Mouse (Mus musculus) midbrain, embryonic 12.5 days (tissue): ENCODE results near the gene Kcnd2. TPM values are rescaled to one million over a fixed set of nuclear protein-coding genes. Genes with fewer than 3 reads are reported as not detected.

Source experiments
- ATAC-seq: fragments of 200-750 bp; cut with Nextera tagmentation; 2 replicates; pipeline ENCODE4 v1.8.0; 2017; ENCODE audit warnings: low read depth, moderate TSS enrichment, moderate library complexity; ENCODE audit not compliant: low FRiP score
- H3K27ac ChIP-seq: fragments of 300-500 bp; sonication (generic); replicated peaks from 2 replicates; pipeline ENCODE4 v1.5.1; 2016; ENCODE audit warnings: mild to moderate bottlenecking
- H3K27me3 ChIP-seq: fragments of 300-500 bp; sonication (generic); 2 replicates; pipeline ENCODE4 v1.6.1; 2016; ENCODE audit warnings: mild to moderate bottlenecking
- H3K36me3 ChIP-seq: fragments of 300-500 bp; sonication (generic); 2 replicates; pipeline ENCODE4 v1.6.1; 2016
- H3K4me1 ChIP-seq: fragments of 300-500 bp; sonication (generic); 2 replicates; pipeline ENCODE4 v1.6.1; 2016
- H3K4me2 ChIP-seq: fragments of 300-500 bp; sonication (generic); replicated peaks from 2 replicates; pipeline ENCODE4 v1.6.1; 2016; ENCODE audit warnings: mild to moderate bottlenecking, moderate library complexity
- H3K4me3 ChIP-seq: fragments of 300-500 bp; sonication (generic); 2 replicates; pipeline ENCODE4 v1.5.1; 2016; ENCODE audit warnings: mild to moderate bottlenecking
- H3K9ac ChIP-seq: fragments of 300-500 bp; sonication (generic); replicated peaks from 2 replicates; pipeline ENCODE4 v1.6.1; 2016; ENCODE audit warnings: mild to moderate bottlenecking, moderate library complexity
- H3K9me3 ChIP-seq: fragments of 300-500 bp; sonication (generic); 2 replicates; pipeline ENCODE4 v1.6.1; 2016; ENCODE audit warnings: mild to moderate bottlenecking
- WGBS: fragments of 180-500 bp; shearing (Covaris S2); methylation state at CpG from one replicate; pipeline ENCODE4 v1.1.7; 2016; 5-methylcytosine and 5-hydroxymethylcytosine counted together
- polyA plus RNA-seq: library from polyadenylated mRNA; unstranded; fragments of >200 nt; fragmentation: Nextera tagmentation; extraction: Ambion mirVana; gene quantifications from 2 replicates; pipeline ENCODE4 v1.2.1, GENCODE M21; 2016

Gene Kcnd2
- polyA plus RNA-seq, 1 experiment from 2014 or later, result 5.2 TPM

DNA sequence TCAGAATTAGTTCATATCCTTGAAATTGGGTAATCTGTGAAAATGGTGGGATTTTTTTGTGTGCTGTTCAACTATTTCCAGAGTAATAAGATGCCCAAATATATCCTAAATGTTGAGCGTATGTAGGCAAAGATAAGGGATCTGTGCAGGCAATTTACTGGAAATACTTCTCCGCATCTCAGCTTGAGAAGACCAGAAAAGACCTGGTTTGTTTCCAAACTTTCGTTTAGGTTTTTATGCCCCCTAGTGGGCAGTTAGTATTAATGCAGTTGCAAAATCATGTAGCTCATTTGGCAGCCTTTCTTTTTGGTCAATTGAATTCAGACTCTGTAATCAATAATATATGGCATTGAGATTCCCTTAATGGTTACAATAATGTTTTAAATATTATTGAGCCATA is 493.9 kb downstream of the Kcnd2 start:
- Histone ChIP-seq H3K4me2 (no peak overlapping the region), H3K9ac (no peak overlapping the region), H3K27ac (no peak overlapping the region), H3K4me1 (no peaks in the 10 kb centered on the region), H3K4me3 (no peak overlapping the region), H3K36me3 (no peaks in the 10 kb centered on the region), H3K27me3 (no peaks in the 10 kb centered on the region), H3K9me3 (no peaks in the 10 kb centered on the region)
- no peak for ATAC-seq
- WGBS, result 38% methylated on average over 3 of the region's 3 CpGs

GRCm38 (mm10) chr6:21719121-21719520 is 503.8 kb downstream of the Kcnd2 start:
- H3K27ac ChIP-seq, result no peak overlapping the region
- H3K4me1 ChIP-seq, result no peaks in the 10 kb centered on the region
- WGBS, result 74% methylated on average over 1 of the region's 1 CpGs
- H3K9me3 ChIP-seq, result no peaks in the 10 kb centered on the region
- no peak for ATAC-seq
- no peaks in the 10 kb centered on the region for H3K27me3 ChIP-seq
- no peak overlapping the region for H3K9ac ChIP-seq
- H3K4me3 ChIP-seq, result no peak overlapping the region
- no peak overlapping the region for H3K4me2 ChIP-seq
- H3K36me3 ChIP-seq, result no peaks in the 10 kb centered on the region

DNA sequence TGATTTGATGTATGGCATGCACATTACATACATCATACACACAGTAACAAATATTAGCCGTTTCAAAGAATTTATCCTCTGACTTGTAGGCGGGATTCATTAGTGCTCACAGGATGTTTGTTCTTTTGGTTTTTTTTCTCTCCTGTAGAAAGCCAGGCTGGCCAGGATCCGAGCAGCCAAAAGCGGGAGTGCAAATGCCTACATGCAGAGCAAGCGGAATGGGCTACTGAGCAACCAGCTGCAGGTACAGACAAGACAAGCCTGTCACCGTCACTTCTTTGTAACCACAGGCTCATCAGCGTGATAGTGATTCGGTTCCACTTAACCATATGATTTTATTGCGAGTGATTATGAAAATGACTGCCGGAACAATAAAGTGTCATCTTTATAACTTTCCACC is 506.9 kb downstream of the Kcnd2 start:
- H3K4me3 ChIP-seq, result no peak overlapping the region
- H3K9me3 ChIP-seq, result no peaks in the 10 kb centered on the region
- H3K27me3 ChIP-seq, result no peaks in the 10 kb centered on the region
- H3K4me2 ChIP-seq, result no peak overlapping the region
- no peaks in the 10 kb centered on the region for H3K36me3 ChIP-seq
- no peak overlapping the region for H3K9ac ChIP-seq
- H3K27ac ChIP-seq, result no peak overlapping the region
- H3K4me1 ChIP-seq, result no peaks in the 10 kb centered on the region
- ATAC-seq, result no peak
- 84% methylated on average over 10 of the region's 10 CpGs for WGBS

DNA sequence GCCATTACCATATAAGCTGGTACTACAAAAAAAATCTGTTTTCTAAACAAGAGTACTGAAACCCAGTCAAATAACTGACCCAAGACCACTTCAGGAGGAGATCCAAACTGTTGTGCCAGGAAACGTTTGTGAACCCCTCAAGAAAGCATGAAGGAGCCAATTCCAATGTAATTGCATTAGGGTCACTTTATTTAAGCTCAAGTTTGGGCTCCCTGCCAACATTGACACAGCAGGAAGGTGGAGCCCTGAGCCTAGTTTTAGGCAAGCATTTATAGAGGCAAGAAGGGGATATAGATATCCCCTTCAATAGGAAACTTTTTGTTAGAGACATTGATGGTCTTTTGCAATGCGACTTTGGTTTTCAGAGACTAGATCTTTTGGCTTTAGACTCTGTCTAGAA is 525.3 kb downstream of the Kcnd2 start:
- 65% methylated on average over 2 of the region's 2 CpGs for WGBS
- no peaks in the 10 kb centered on the region for H3K27me3 ChIP-seq

DNA sequence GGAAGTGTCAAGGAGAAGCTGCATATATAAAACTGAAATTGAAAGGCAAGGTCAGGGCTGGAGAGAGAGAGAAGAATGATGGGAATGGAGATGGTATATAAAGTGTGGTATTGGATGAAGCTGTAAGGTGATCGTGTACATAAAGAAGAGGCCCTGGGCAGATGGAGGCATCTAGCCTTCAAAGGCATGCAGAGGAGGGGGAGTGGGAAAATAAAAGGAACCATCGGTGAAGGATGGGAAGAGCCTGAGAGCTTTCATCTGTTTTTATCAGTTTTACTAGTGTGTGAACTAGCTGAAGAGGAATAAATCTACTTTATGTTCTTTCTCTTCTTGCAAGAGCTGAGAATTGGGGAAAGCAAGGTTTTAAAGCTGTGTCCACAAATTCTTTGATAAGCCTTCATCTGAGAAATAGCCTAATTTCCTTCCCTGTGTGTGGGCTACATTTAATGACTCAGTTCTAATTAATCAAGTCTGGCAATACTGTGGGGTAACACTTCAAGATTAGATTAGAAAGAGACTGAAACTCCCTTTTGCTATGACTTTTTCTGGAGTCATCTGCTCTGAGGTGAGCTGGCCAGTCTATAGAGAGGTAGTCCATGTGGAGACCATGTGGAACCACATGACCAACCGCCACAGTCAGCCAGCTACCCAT is 529.4 kb downstream of the Kcnd2 start:
- WGBS, result 74% methylated on average over 3 of the region's 3 CpGs

More for the DNA sequence above, 525.3 kb downstream of the Kcnd2 start:
- no peak overlapping the region for H3K27ac ChIP-seq
- H3K4me3 ChIP-seq, result no peak overlapping the region
- H3K9me3 ChIP-seq, result no peaks in the 10 kb centered on the region
- no peaks in the 10 kb centered on the region for H3K36me3 ChIP-seq
- no peak overlapping the region for H3K4me2 ChIP-seq
- H3K9ac ChIP-seq, result no peak overlapping the region
- no peaks in the 10 kb centered on the region for H3K4me1 ChIP-seq
- no peak for ATAC-seq

GRCm38 (mm10) chr6:21747536-21747935 is 532.2 kb downstream of the Kcnd2 start:
- Histone ChIP-seq H3K9me3 (no peaks in the 10 kb centered on the region), H3K4me3 (no peak overlapping the region), H3K4me1 (no peaks in the 10 kb centered on the region), H3K4me2 (no peak overlapping the region), H3K36me3 (no peaks in the 10 kb centered on the region), H3K9ac (no peak overlapping the region), H3K27me3 (no peaks in the 10 kb centered on the region), H3K27ac (no peak overlapping the region)
- 76% methylated on average over 1 of the region's 1 CpGs for WGBS
- ATAC-seq, result no peak

More for the DNA sequence above, 529.4 kb downstream of the Kcnd2 start:
- Histone ChIP-seq H3K4me1 (no peaks in the 10 kb centered on the region), H3K36me3 (no peaks in the 10 kb centered on the region), H3K4me3 (no peak overlapping the region), H3K9ac (no peak overlapping the region), H3K9me3 (no peaks in the 10 kb centered on the region), H3K27me3 (no peaks in the 10 kb centered on the region), H3K4me2 (no peak overlapping the region), H3K27ac (no peak overlapping the region)
- ATAC-seq, result no peak

- Histone ChIP-seq H3K27me3 (no peaks in the 10 kb centered on the region), H3K9ac (no peak overlapping the region), H3K36me3 (peaks cover 3% of the 10 kb centered on the region; the same call in 1 of the 2 replicates), H3K9me3 (no peaks in the 10 kb centered on the region), H3K4me1 (no peaks in the 10 kb centered on the region), H3K4me2 (no peak overlapping the region), H3K4me3 (no peak overlapping the region), H3K27ac (no peak overlapping the region)
- whole genome bisulfite sequencing, result 89% methylated on average over 12 of the region's 12 CpGs
- no peak for ATAC-seq
Observed at GRCm38 (mm10) chr6:21767787-21768221, 552.5 kb downstream of the Kcnd2 start.

- H3K4me3 ChIP-seq, result no peak overlapping the region
- no peaks in the 10 kb centered on the region for H3K9me3 ChIP-seq
- WGBS, result 94% methylated on average over 9 of the region's 9 CpGs
- no peak for ATAC-seq
- peaks cover 3% of the 10 kb centered on the region; the same call in 1 of the 2 replicates for H3K36me3 ChIP-seq
- H3K9ac ChIP-seq, result no peak overlapping the region
- no peak overlapping the region for H3K4me2 ChIP-seq
- H3K27ac ChIP-seq, result no peak overlapping the region
- no peaks in the 10 kb centered on the region for H3K4me1 ChIP-seq
- no peaks in the 10 kb centered on the region for H3K27me3 ChIP-seq
Observed at GRCm38 (mm10) chr6:21768745-21769446, 553.6 kb downstream of the Kcnd2 start.

GRCm38 (mm10) chr6:21769447-21769809 is 554.1 kb downstream of the Kcnd2 start:
- WGBS, result 92% methylated on average over 1 of the region's 1 CpGs
- Histone ChIP-seq H3K36me3 (peaks cover 3% of the 10 kb centered on the region; the same call in 1 of the 2 replicates), H3K4me2 (no peak overlapping the region), H3K27me3 (no peaks in the 10 kb centered on the region), H3K9me3 (no peaks in the 10 kb centered on the region), H3K4me1 (no peaks in the 10 kb centered on the region), H3K9ac (no peak overlapping the region), H3K27ac (no peak overlapping the region), H3K4me3 (no peak overlapping the region)
- no peak for ATAC-seq

- H3K4me2 ChIP-seq, result no peak overlapping the region
- no peaks in the 10 kb centered on the region for H3K27me3 ChIP-seq
- no peak overlapping the region for H3K4me3 ChIP-seq
- ATAC-seq, result no peak
- no peak overlapping the region for H3K9ac ChIP-seq
- no peaks in the 10 kb centered on the region for H3K9me3 ChIP-seq
- peaks cover 3% of the 10 kb centered on the region; the same call in 1 of the 2 replicates for H3K36me3 ChIP-seq
- H3K4me1 ChIP-seq, result no peaks in the 10 kb centered on the region
- 84% methylated on average over 7 of the region's 7 CpGs for WGBS
- H3K27ac ChIP-seq, result no peak overlapping the region
Observed at GRCm38 (mm10) chr6:21774213-21774916, 559.1 kb downstream of the Kcnd2 start.
